13 mouse cellular contexts compared by ENCODE assay signal in the genomic region with DNA sequence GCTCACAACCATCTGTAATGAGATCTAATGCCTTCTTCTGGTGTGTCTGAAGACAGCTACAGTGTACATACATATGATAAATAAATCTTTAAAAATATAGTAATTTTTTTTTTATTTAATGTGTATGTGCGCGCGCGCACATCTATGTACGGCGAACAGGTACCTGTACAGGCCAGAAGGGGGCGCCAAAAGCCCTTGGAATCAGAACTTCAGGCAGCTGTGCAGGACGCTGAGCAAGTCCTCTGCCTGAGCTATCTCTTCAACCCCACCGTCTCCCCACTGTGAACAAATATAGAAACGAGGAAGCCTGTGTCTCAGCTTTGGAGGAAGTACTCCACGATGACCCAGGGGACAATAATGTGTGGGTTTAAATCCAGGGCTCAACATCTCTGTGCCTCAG. TPM values are rescaled to one million over a fixed set of nuclear protein-coding genes. Genes with fewer than 3 reads are reported as not detected.
DNase-seq lines count a peak whose midpoint lies in the region; ATAC-seq and TF ChIP-seq lines count a peak whose summit lies in the region.
"Had no signal": no experiment of that assay in that cellular context is flagged by ENCODE, and none has a peak within 500 bp of the region (broad histone marks: within the 10 kb centered on the region; RNA-seq: fewer than 3 reads in every experiment).

No protein-coding gene starts in this region.

- no peak overlapping the region for H3K9ac ChIP-seq in kidney, postnatal 0 days (ENCODE audit: low read depth, low read length)
- no peak overlapping the region for H3K9ac ChIP-seq in stomach, postnatal 0 days (ENCODE audit: low read length)
- H3K9ac ChIP-seq in forebrain, embryonic 15.5 days (replicated peaks), result no peak overlapping the region
- H3K9ac ChIP-seq: hindbrain, embryonic 15.5 days had no signal

- TF ChIP-seq CTCF in kidney, postnatal 0 days (IDR thresholded peaks at IDR 0.05; ENCODE audit: low read depth), result peak; percentile 43; the same call in 1 of the 2 replicates
- TF ChIP-seq CTCF in bone marrow, adult 2 months (IDR thresholded peaks at IDR 0.05; ENCODE audit: control insufficient read depth, insufficient read depth, low read length), result peak; percentile 23; the same call in 1 of the 2 replicates
- peak; percentile 50 for TF ChIP-seq CTCF in stomach, postnatal 0 days (IDR thresholded peaks at IDR 0.05; ENCODE audit: low read depth)

- no peak for TF ChIP-seq EP300 in stomach, postnatal 0 days (optimal IDR thresholded peaks at IDR 0.05)

- H3K27ac ChIP-seq in kidney, postnatal 0 days, result no peak overlapping the region
- H3K27ac ChIP-seq in bone marrow, adult 2 months (ENCODE audit: control insufficient read depth, insufficient read depth, low read depth, low read length, poor library complexity), result no peak overlapping the region
- H3K27ac ChIP-seq in stomach, postnatal 0 days (replicated peaks), result no peak overlapping the region
- no peak overlapping the region for H3K27ac ChIP-seq in forebrain, embryonic 15.5 days (replicated peaks)
- H3K27ac ChIP-seq: hindbrain, embryonic 15.5 days had no signal

- H3K4me1 ChIP-seq in kidney, postnatal 0 days (replicated peaks; ENCODE audit: insufficient read depth, low read length), result peaks cover 19% of the 10 kb centered on the region; the same call in 1 of the 2 replicates
- H3K4me1 ChIP-seq in bone marrow, adult 2 months (ENCODE audit: control insufficient read depth, insufficient read depth, low read length), result peaks cover 2% of the 10 kb centered on the region; the same call in 1 of the 2 replicates
- peaks cover 8% of the 10 kb centered on the region; the same call in 1 of the 2 replicates for H3K4me1 ChIP-seq in stomach, postnatal 0 days (replicated peaks; ENCODE audit: control insufficient read depth, insufficient read depth)
- H3K4me1 ChIP-seq in forebrain, embryonic 15.5 days, result no peaks in the 10 kb centered on the region

- 92% methylated on average over 11 of the region's 11 CpGs for WGBS in kidney, postnatal 0 days
- 60% methylated on average over 11 of the region's 11 CpGs for WGBS in bone marrow, adult 2 months
- 89% methylated on average over 11 of the region's 11 CpGs for WGBS in stomach, postnatal 0 days
- WGBS in forebrain, embryonic 15.5 days, result 93% methylated on average over 11 of the region's 11 CpGs

- no peak for DNase-seq in kidney, postnatal 0 days (ENCODE audit: low spot score)
- no peak for DNase-seq in kidney, adult 9 months
- DNase-seq in thymus, postnatal 14 days, result peak; percentile 14
- no peak for DNase-seq in thymus, postnatal 25 days
- DNase-seq in stomach, postnatal 0 days (ENCODE audit: low spot score), result no peak
- DNase-seq: cerebellum, adult 11 months; layer of hippocampus, postnatal 36 days; midbrain, embryonic 14.5 days; thymus, postnatal 36 days had no signal

- peaks cover 28% of the 10 kb centered on the region for H3K36me3 ChIP-seq in kidney, postnatal 0 days (ENCODE audit: insufficient read depth, low read length)
- peaks cover 11% of the 10 kb centered on the region; the same call in 1 of the 2 replicates for H3K36me3 ChIP-seq in stomach, postnatal 0 days (ENCODE audit: control insufficient read depth, insufficient read depth, low read length)
- H3K36me3 ChIP-seq in forebrain, embryonic 15.5 days, result peaks cover 12% of the 10 kb centered on the region

- H3K9me3 ChIP-seq in kidney, postnatal 0 days (replicated peaks; ENCODE audit: low read length), result no peaks in the 10 kb centered on the region
- H3K9me3 ChIP-seq in stomach, postnatal 0 days (ENCODE audit: control insufficient read depth, low read length), result no peaks in the 10 kb centered on the region
- no peaks in the 10 kb centered on the region for H3K9me3 ChIP-seq in forebrain, embryonic 15.5 days
- H3K9me3 ChIP-seq: hindbrain, embryonic 15.5 days had no signal

- H3K4me3 ChIP-seq in kidney, postnatal 0 days (replicated peaks; ENCODE audit: low read depth, low read length), result no peak overlapping the region
- no peak overlapping the region for H3K4me3 ChIP-seq in bone marrow, adult 2 months (replicated peaks; ENCODE audit: control insufficient read depth, low read depth, low read length)
- H3K4me3 ChIP-seq in stomach, postnatal 0 days (ENCODE audit: low read depth, low read length), result no peak overlapping the region
- no peak overlapping the region for H3K4me3 ChIP-seq in forebrain, embryonic 15.5 days
- H3K4me3 ChIP-seq: hindbrain, embryonic 15.5 days had no signal

- no peak overlapping the region for H3K4me2 ChIP-seq in kidney, postnatal 0 days (ENCODE audit: low read length)
- no peak overlapping the region for H3K4me2 ChIP-seq in stomach, postnatal 0 days (replicated peaks; ENCODE audit: low read depth)
- no peak overlapping the region for H3K4me2 ChIP-seq in forebrain, embryonic 15.5 days (replicated peaks)
- H3K4me2 ChIP-seq: hindbrain, embryonic 15.5 days had no signal

- H3K27me3 ChIP-seq in kidney, postnatal 0 days (ENCODE audit: insufficient read depth, low read length), result no peaks in the 10 kb centered on the region
- no peaks in the 10 kb centered on the region for H3K27me3 ChIP-seq in stomach, postnatal 0 days (ENCODE audit: control insufficient read depth, insufficient read depth, low read length)
- no peaks in the 10 kb centered on the region for H3K27me3 ChIP-seq in forebrain, embryonic 15.5 days
- H3K27me3 ChIP-seq: hindbrain, embryonic 15.5 days had no signal

- no peak for TF ChIP-seq POLR2A in bone marrow, adult 2 months (IDR thresholded peaks at IDR 0.05; ENCODE audit: borderline replicate concordance, control insufficient read depth, low read depth, low read length)

- ATAC-seq in kidney, postnatal 0 days (replicated peaks; ENCODE audit: low FRiP score, low read depth), result no peak
- no peak for ATAC-seq in stomach, postnatal 0 days (ENCODE audit: low FRiP score, low TSS enrichment)
- no peak for ATAC-seq in forebrain, embryonic 15.5 days (replicated peaks)
- ATAC-seq in megakaryocyte-erythroid progenitor cell, adult 5-6 weeks (replicated peaks; ENCODE audit: low FRiP score, low TSS enrichment, poor library complexity, severe bottlenecking), result no peak

RNA-seq across cellular contexts. Expression of a gene that starts 10.0 kb away (rescaled TPM):
- 112 and 114 TPM in 2 replicates for polyA plus RNA-seq in kidney, postnatal 0 days (2015; fragmentation: Nextera tagmentation; extraction: Ambion mirVana)
- polyA plus RNA-seq in bone marrow, adult 2 months (2011; ENCODE audit: insufficient read depth, insufficient read length, low replicate concordance, missing spikeins), result 1.9 and 4.7 TPM in 2 replicates
- 82.2 and 83.8 TPM in 2 replicates for polyA plus RNA-seq in stomach, postnatal 0 days (2015; fragmentation: Nextera tagmentation; extraction: Ambion mirVana)
- 42.6 and 45.3 TPM in 2 replicates for polyA plus RNA-seq in forebrain, embryonic 15.5 days (2015; fragmentation: Nextera tagmentation; extraction: Ambion mirVana)
- total RNA-seq in megakaryocyte-erythroid progenitor cell, adult 5-6 weeks (2014; fragmentation: Nextera tagmentation), result 2.2 and 6.0 TPM in 2 replicates
- 3.9 and 12.3 TPM in 2 replicates for total RNA-seq in megakaryocyte-erythroid progenitor cell, adult 5-6 weeks (2017)

RNA-seq across cellular contexts. Expression of a gene that starts 25.0 kb away (rescaled TPM):
- 163 and 167 TPM in 2 replicates for polyA plus RNA-seq in kidney, postnatal 0 days (2015; fragmentation: Nextera tagmentation; extraction: Ambion mirVana)
- 19.2 and 19.3 TPM in 2 replicates for polyA plus RNA-seq in bone marrow, adult 2 months (2011; ENCODE audit: insufficient read depth, insufficient read length, low replicate concordance, missing spikeins)
- 98.0 and 105 TPM in 2 replicates for polyA plus RNA-seq in stomach, postnatal 0 days (2015; fragmentation: Nextera tagmentation; extraction: Ambion mirVana)
- 137 and 147 TPM in 2 replicates for polyA plus RNA-seq in forebrain, embryonic 15.5 days (2015; fragmentation: Nextera tagmentation; extraction: Ambion mirVana)
- 111 and 140 TPM in 2 replicates for total RNA-seq in megakaryocyte-erythroid progenitor cell, adult 5-6 weeks (2014; fragmentation: Nextera tagmentation)
- 44.6 and 64.9 TPM in 2 replicates for total RNA-seq in megakaryocyte-erythroid progenitor cell, adult 5-6 weeks (2017)

RNA-seq across cellular contexts. Expression of a gene that starts 30.5 kb away (rescaled TPM):
- 378 and 394 TPM in 2 replicates for polyA plus RNA-seq in kidney, postnatal 0 days (2015; fragmentation: Nextera tagmentation; extraction: Ambion mirVana)
- 0.79 and 4.5 TPM in 2 replicates for polyA plus RNA-seq in bone marrow, adult 2 months (2011; ENCODE audit: insufficient read depth, insufficient read length, low replicate concordance, missing spikeins)
- polyA plus RNA-seq in stomach, postnatal 0 days (2015; fragmentation: Nextera tagmentation; extraction: Ambion mirVana), result 87.5 and 103 TPM in 2 replicates
- polyA plus RNA-seq in forebrain, embryonic 15.5 days (2015; fragmentation: Nextera tagmentation; extraction: Ambion mirVana), result 6.8 TPM in 2 replicates
- 5.3 TPM in 1 of 2 replicates, not detected in the other for total RNA-seq in megakaryocyte-erythroid progenitor cell, adult 5-6 weeks (2014; fragmentation: Nextera tagmentation)
- total RNA-seq in megakaryocyte-erythroid progenitor cell, adult 5-6 weeks (2017), result 0.08 TPM in 1 of 2 replicates, not detected in the other

RNA-seq across cellular contexts. Expression of a gene that starts 41.3 kb away (rescaled TPM):
- 511 and 585 TPM in 2 replicates for polyA plus RNA-seq in kidney, postnatal 0 days (2015; fragmentation: Nextera tagmentation; extraction: Ambion mirVana)
- polyA plus RNA-seq in bone marrow, adult 2 months (2011; ENCODE audit: insufficient read depth, insufficient read length, low replicate concordance, missing spikeins), result 205 and 422 TPM in 2 replicates
- polyA plus RNA-seq in stomach, postnatal 0 days (2015; fragmentation: Nextera tagmentation; extraction: Ambion mirVana), result 383 and 436 TPM in 2 replicates
- polyA plus RNA-seq in forebrain, embryonic 15.5 days (2015; fragmentation: Nextera tagmentation; extraction: Ambion mirVana), result 236 and 265 TPM in 2 replicates
- total RNA-seq in megakaryocyte-erythroid progenitor cell, adult 5-6 weeks (2014; fragmentation: Nextera tagmentation), result 113 and 140 TPM in 2 replicates
- total RNA-seq in megakaryocyte-erythroid progenitor cell, adult 5-6 weeks (2017), result 556 and 867 TPM in 2 replicates

RNA-seq across cellular contexts. Expression of a gene that starts 47.8 kb away (rescaled TPM):
- 37.1 and 48.4 TPM in 2 replicates for polyA plus RNA-seq in kidney, postnatal 0 days (2015; fragmentation: Nextera tagmentation; extraction: Ambion mirVana)
- polyA plus RNA-seq in bone marrow, adult 2 months (2011; ENCODE audit: insufficient read depth, insufficient read length, low replicate concordance, missing spikeins), result 48.3 and 137 TPM in 2 replicates
- polyA plus RNA-seq in stomach, postnatal 0 days (2015; fragmentation: Nextera tagmentation; extraction: Ambion mirVana), result 79.6 and 88.4 TPM in 2 replicates
- 1.2 TPM in 2 replicates for polyA plus RNA-seq in forebrain, embryonic 15.5 days (2015; fragmentation: Nextera tagmentation; extraction: Ambion mirVana)
- 2.3 and 3.6 TPM in 2 replicates for total RNA-seq in megakaryocyte-erythroid progenitor cell, adult 5-6 weeks (2014; fragmentation: Nextera tagmentation)
- 15.4 TPM in 1 of 2 replicates, not detected in the other for total RNA-seq in megakaryocyte-erythroid progenitor cell, adult 5-6 weeks (2017)

Comparison
In these comparisons a context has a peak if more than half of its experiments do, and no peak if none do; other contexts are left out.
1. RNA of a gene that starts 30.5 kb away (polyA plus RNA-seq): 378 to 394 TPM in kidney, postnatal 0 days and 87.5 to 103 TPM in stomach, postnatal 0 days; 6.8 TPM in forebrain, embryonic 15.5 days and 0.79 to 4.5 TPM in bone marrow, adult 2 months; every median in the first group is over 10 times any median in the second.
2. Peak in every context shown above with its lines, with median percentiles within 50 percentile points of each other: CTCF ChIP-seq.